Mouse (Mus musculus): ENCODE data around the gene Lsamp. TPM values are rescaled to one million over a fixed set of nuclear protein-coding genes. Genes with fewer than 3 reads are reported as not detected.

The Lsamp gene
- polyA plus RNA-seq, 1 experiment: 0.04 TPM

GRCm38 (mm10) chr16:41088648-41089047, 1104.5 kb downstream of the Lsamp start:
- WGBS: 84% methylated on average over 2 of the region's 2 CpGs

DNA sequence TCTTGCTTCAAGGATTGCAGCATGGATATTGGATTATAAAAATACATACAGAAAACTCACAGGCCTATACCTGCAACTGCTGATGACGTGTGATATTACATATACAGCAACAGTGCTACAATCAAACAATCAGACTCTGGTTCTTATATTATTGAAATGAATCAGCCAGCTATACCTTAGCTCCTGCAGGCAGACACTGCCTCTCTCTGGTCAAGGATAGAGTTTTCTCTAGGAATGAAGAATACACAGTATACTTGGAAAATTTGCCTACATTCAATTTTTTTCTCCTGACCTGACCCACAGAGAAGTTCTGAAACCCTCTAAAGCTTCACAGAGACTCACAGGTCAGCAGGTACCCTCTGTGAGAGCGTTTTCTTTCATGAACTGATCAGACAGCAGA, 1105.9 kb downstream of the Lsamp start:
- no peak overlapping the region for H3K27ac ChIP-seq (ENCODE audit: insufficient read depth, low read length)
- H3K4me1 ChIP-seq (ENCODE audit: control insufficient read depth, insufficient read depth, insufficient read length): no peaks in the 10 kb centered on the region
- no peak overlapping the region for H3K4me3 ChIP-seq (ENCODE audit: extremely low read depth, insufficient read depth, insufficient read length)
- 79% methylated on average over 2 of the region's 2 CpGs for WGBS
- DNase-seq (ENCODE audit: low read depth in 1 of 2, low spot score in 2 of 2): no peak
- H3K36me3 ChIP-seq (ENCODE audit: control insufficient read depth, insufficient read depth, low read length): no peaks in the 10 kb centered on the region
- no peak for TF ChIP-seq POLR2A (IDR thresholded peaks at IDR 0.05; ENCODE audit: low read depth, low read length)
- no peak for TF ChIP-seq CTCF (IDR thresholded peaks at IDR 0.05; ENCODE audit: extremely low read depth, insufficient read depth, insufficient read length, insufficient replicate concordance)
- no peaks in the 10 kb centered on the region for H3K27me3 ChIP-seq (ENCODE audit: control insufficient read depth, insufficient read depth, low read length)

More at GRCm38 (mm10) chr16:41088648-41089047, 1104.5 kb downstream of the Lsamp start:
- Histone ChIP-seq H3K27ac (ENCODE audit: insufficient read depth, low read length) (no peak overlapping the region), H3K4me1 (ENCODE audit: control insufficient read depth, insufficient read depth, insufficient read length) (no peaks in the 10 kb centered on the region), H3K4me3 (ENCODE audit: extremely low read depth, insufficient read depth, insufficient read length) (no peak overlapping the region), H3K27me3 (ENCODE audit: control insufficient read depth, insufficient read depth, low read length) (no peaks in the 10 kb centered on the region), H3K36me3 (ENCODE audit: control insufficient read depth, insufficient read depth, low read length) (no peaks in the 10 kb centered on the region)
- DNase-seq (ENCODE audit: low read depth in 1 of 2, low spot score in 2 of 2): no peak
- no peak for TF ChIP-seq POLR2A (IDR thresholded peaks at IDR 0.05; ENCODE audit: low read depth, low read length)
- no peak for TF ChIP-seq CTCF (IDR thresholded peaks at IDR 0.05; ENCODE audit: extremely low read depth, insufficient read depth, insufficient read length, insufficient replicate concordance)

GRCm38 (mm10) chr16:41091259-41091658, 1107.1 kb downstream of the Lsamp start:
- no peak for TF ChIP-seq POLR2A (IDR thresholded peaks at IDR 0.05; ENCODE audit: low read depth, low read length)
- no peak for TF ChIP-seq CTCF (IDR thresholded peaks at IDR 0.05; ENCODE audit: extremely low read depth, insufficient read depth, insufficient read length, insufficient replicate concordance)
- no peak overlapping the region for H3K4me3 ChIP-seq (ENCODE audit: extremely low read depth, insufficient read depth, insufficient read length)
- H3K36me3 ChIP-seq (ENCODE audit: control insufficient read depth, insufficient read depth, low read length): no peaks in the 10 kb centered on the region
- no peak for DNase-seq (ENCODE audit: low read depth in 1 of 2, low spot score in 2 of 2)
- no peak overlapping the region for H3K27ac ChIP-seq (ENCODE audit: insufficient read depth, low read length)
- no peaks in the 10 kb centered on the region for H3K4me1 ChIP-seq (ENCODE audit: control insufficient read depth, insufficient read depth, insufficient read length)
- H3K27me3 ChIP-seq (ENCODE audit: control insufficient read depth, insufficient read depth, low read length): no peaks in the 10 kb centered on the region

DNA sequence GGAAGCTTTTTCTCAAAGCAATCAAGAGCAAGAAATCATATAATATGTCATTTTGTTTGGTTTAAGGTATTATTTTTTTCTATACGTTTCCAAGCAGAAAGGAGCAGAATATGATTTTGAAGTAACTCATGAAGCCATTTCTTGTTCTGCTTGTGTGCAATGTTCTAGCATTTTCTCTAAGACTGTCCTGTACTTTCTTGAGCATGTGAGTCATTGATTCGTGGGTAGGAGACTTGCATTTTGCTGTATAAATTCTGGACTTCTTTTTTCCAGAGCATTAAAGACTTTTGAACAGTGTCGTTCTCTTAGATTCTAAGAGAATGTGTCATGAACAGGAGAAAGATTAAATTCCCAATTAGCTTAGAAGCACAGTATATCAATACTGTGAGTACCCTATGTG, 1118.6 kb downstream of the Lsamp start:
- no peak overlapping the region for H3K27ac ChIP-seq (ENCODE audit: insufficient read depth, low read length)
- H3K36me3 ChIP-seq (ENCODE audit: control insufficient read depth, insufficient read depth, low read length): no peaks in the 10 kb centered on the region
- no peaks in the 10 kb centered on the region for H3K4me1 ChIP-seq (ENCODE audit: control insufficient read depth, insufficient read depth, insufficient read length)
- no peak for DNase-seq (ENCODE audit: low read depth in 1 of 2, low spot score in 2 of 2)
- WGBS: 78% methylated on average over 3 of the region's 3 CpGs
- no peak overlapping the region for H3K4me3 ChIP-seq (ENCODE audit: extremely low read depth, insufficient read depth, insufficient read length)
- TF ChIP-seq CTCF (IDR thresholded peaks at IDR 0.05; ENCODE audit: extremely low read depth, insufficient read depth, insufficient read length, insufficient replicate concordance) (no peak), POLR2A (IDR thresholded peaks at IDR 0.05; ENCODE audit: low read depth, low read length) (no peak)
- no peaks in the 10 kb centered on the region for H3K27me3 ChIP-seq (ENCODE audit: control insufficient read depth, insufficient read depth, low read length)

DNA sequence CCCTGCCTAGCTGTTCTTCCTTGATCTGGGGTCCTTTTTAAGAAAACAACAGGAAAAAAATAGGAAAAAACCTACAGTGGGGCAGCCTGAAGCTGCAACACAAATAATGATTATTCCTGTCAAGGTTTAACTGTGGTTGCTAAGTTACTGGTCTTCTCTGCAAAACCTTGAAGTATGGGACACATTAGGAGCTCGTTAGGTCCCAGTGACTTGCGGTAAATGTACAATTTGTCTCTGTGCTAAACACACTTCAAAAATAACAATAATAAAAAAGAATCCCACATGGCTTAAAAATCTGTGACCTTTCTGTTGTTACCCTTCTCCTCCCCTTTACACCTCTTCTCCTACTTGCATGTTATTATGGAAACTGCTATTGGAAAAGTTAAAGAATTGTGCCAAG, 1140.2 kb downstream of the Lsamp start:
- no peak for TF ChIP-seq POLR2A (IDR thresholded peaks at IDR 0.05; ENCODE audit: low read depth, low read length)
- H3K27ac ChIP-seq (ENCODE audit: insufficient read depth, low read length): no peak overlapping the region
- no peaks in the 10 kb centered on the region for H3K27me3 ChIP-seq (ENCODE audit: control insufficient read depth, insufficient read depth, low read length)
- no peaks in the 10 kb centered on the region for H3K4me1 ChIP-seq (ENCODE audit: control insufficient read depth, insufficient read depth, insufficient read length)
- H3K4me3 ChIP-seq (ENCODE audit: extremely low read depth, insufficient read depth, insufficient read length): no peak overlapping the region
- WGBS: 84% methylated on average over 2 of the region's 2 CpGs
- DNase-seq (ENCODE audit: low read depth in 1 of 2, low spot score in 2 of 2): no peak
- H3K36me3 ChIP-seq (ENCODE audit: control insufficient read depth, insufficient read depth, low read length): no peaks in the 10 kb centered on the region

DNA sequence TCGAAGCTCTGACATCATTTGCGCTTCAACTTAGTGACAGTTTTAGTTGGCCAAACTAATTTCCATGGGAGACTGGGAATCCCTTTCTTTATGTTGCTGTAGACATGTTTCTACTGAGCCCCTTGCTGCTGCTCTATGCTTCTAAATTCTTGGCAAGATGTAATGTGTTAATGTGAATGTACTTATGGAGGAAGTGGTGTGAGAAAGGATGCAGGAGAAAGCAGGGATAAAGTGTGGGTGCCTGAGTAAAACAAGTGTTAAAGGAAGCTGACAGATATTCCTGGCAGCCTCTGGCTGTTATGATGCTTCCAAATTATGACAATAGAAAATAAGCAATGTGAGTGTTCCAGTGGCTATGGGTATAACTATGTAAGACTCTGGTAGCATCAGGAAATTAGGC, 1140.9 kb downstream of the Lsamp start:
- H3K36me3 ChIP-seq (ENCODE audit: control insufficient read depth, insufficient read depth, low read length): no peaks in the 10 kb centered on the region
- H3K27ac ChIP-seq (ENCODE audit: insufficient read depth, low read length): no peak overlapping the region
- no peak for TF ChIP-seq POLR2A (IDR thresholded peaks at IDR 0.05; ENCODE audit: low read depth, low read length)
- no peak for TF ChIP-seq CTCF (IDR thresholded peaks at IDR 0.05; ENCODE audit: extremely low read depth, insufficient read depth, insufficient read length, insufficient replicate concordance)
- H3K27me3 ChIP-seq (ENCODE audit: control insufficient read depth, insufficient read depth, low read length): no peaks in the 10 kb centered on the region
- no peak for DNase-seq (ENCODE audit: low read depth in 1 of 2, low spot score in 2 of 2)
- H3K4me1 ChIP-seq (ENCODE audit: control insufficient read depth, insufficient read depth, insufficient read length): no peaks in the 10 kb centered on the region
- 89% methylated on average over 2 of the region's 2 CpGs for WGBS
- H3K4me3 ChIP-seq (ENCODE audit: extremely low read depth, insufficient read depth, insufficient read length): no peak overlapping the region; the same call in 1 of the 2 replicates

DNA sequence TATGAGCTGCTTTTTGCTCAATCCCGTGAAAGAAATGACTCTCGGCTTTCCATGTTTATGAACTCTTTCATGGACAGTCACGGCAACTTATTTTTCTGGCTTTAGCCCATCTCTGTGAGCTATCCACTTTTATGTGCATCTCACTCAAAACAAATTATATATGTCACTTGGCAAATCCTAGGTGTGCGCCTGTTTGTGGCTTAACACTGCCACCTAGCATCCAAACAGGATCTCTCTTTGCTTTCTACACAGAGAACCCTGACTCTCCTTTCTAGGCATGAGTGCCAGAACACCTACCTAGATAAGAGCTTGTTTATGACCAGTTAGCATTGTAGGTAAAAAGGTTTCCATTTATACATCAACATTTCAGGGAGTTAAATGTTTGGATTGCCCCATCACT, 1146.9 kb downstream of the Lsamp start:
- Histone ChIP-seq H3K36me3 (ENCODE audit: control insufficient read depth, insufficient read depth, low read length) (no peaks in the 10 kb centered on the region), H3K27ac (ENCODE audit: insufficient read depth, low read length) (no peak overlapping the region), H3K4me3 (ENCODE audit: extremely low read depth, insufficient read depth, insufficient read length) (no peak overlapping the region), H3K27me3 (ENCODE audit: control insufficient read depth, insufficient read depth, low read length) (no peaks in the 10 kb centered on the region), H3K4me1 (ENCODE audit: control insufficient read depth, insufficient read depth, insufficient read length) (no peaks in the 10 kb centered on the region)
- TF ChIP-seq POLR2A (IDR thresholded peaks at IDR 0.05; ENCODE audit: low read depth, low read length) (no peak), CTCF (IDR thresholded peaks at IDR 0.05; ENCODE audit: extremely low read depth, insufficient read depth, insufficient read length, insufficient replicate concordance) (no peak)
- 73% methylated on average over 4 of the region's 4 CpGs for WGBS
- DNase-seq (ENCODE audit: low read depth in 1 of 2, low spot score in 2 of 2): no peak
